ENCODE assay signal across 8 mouse cellular contexts in genomic region chr17:46253452-46254084, GRCm38 (mm10). TPM values are rescaled to one million over a fixed set of nuclear protein-coding genes. Genes with fewer than 3 reads are reported as not detected.
A peak's percentile ranks its signal among the peaks of the same experiment; 100 is the strongest.
DNase-seq lines count a peak whose midpoint lies in the region; ATAC-seq and TF ChIP-seq lines count a peak whose summit lies in the region.

TSS of gene Lrrc73 (plus strand) at chr17:46253531.

- intact Hi-C loops in heart, postnatal 25 days (cut with DNase I): no loop called here

- H3K9me3 ChIP-seq in G1E (replicated peaks): peaks cover 3% of the 10 kb centered on the region
- no peaks in the 10 kb centered on the region for H3K9me3 ChIP-seq in forebrain, embryonic 15.5 days
- H3K9me3 ChIP-seq in neural tube, embryonic 15.5 days (replicated peaks): no peaks in the 10 kb centered on the region

- WGBS in forebrain, embryonic 15.5 days: 1% methylated on average over 48 of the region's 48 CpGs
- WGBS in lung, adult 2 months: 2% methylated on average over 45 of the region's 48 CpGs
- WGBS in neural tube, embryonic 15.5 days: 2% methylated on average over 47 of the region's 48 CpGs

- peak within 1 kb of the TSS; percentile 81 for H3K9ac ChIP-seq in forebrain, embryonic 15.5 days (replicated peaks)
- peak within 1 kb of the TSS; percentile 75 for H3K9ac ChIP-seq in neural tube, embryonic 15.5 days (replicated peaks)

- H3K27me3 ChIP-seq in G1E (ENCODE audit: insufficient read depth, low read length): peaks cover 7% of the 10 kb centered on the region; the same call in 1 of the 2 replicates
- H3K27me3 ChIP-seq in forebrain, embryonic 15.5 days: 0 out of 2 replicates have a peak, but pooled peaks cover 4% of the 10 kb centered on the region
- H3K27me3 ChIP-seq in neural tube, embryonic 15.5 days (replicated peaks): no peaks in the 10 kb centered on the region

- peak within 1 kb of the TSS; percentile 98 for H3K4me2 ChIP-seq in forebrain, embryonic 15.5 days (replicated peaks)
- peak within 1 kb of the TSS; percentile 94 for H3K4me2 ChIP-seq in neural tube, embryonic 15.5 days

- TF ChIP-seq CTCF in G1E (IDR thresholded peaks at IDR 0.05; ENCODE audit: low read depth, low read length): no peak
- TF ChIP-seq CTCF in layer of hippocampus, adult 2 months (conservative IDR thresholded peaks at IDR 0.05): no peak
- TF ChIP-seq CTCF in lung, adult 2 months (IDR thresholded peaks at IDR 0.05; ENCODE audit: insufficient read depth, low read length): no peak

- peak; percentile 47; the same call in 1 of the 2 replicates for TF ChIP-seq POLR2A in lung, adult 2 months (IDR thresholded peaks at IDR 0.05; ENCODE audit: borderline replicate concordance, extremely low read depth, low read depth, low read length)

- peak within 1 kb of the TSS; percentile 69 for H3K4me3 ChIP-seq in G1E (ENCODE audit: low read depth, low read length)
- H3K4me3 ChIP-seq in forebrain, embryonic 15.5 days: peak within 1 kb of the TSS; percentile 93
- H3K4me3 ChIP-seq in layer of hippocampus, adult 2 months: peak within 1 kb of the TSS; percentile 83
- H3K4me3 ChIP-seq in lung, adult 2 months (replicated peaks; ENCODE audit: extremely low read depth, low read depth, low read length): peak within 1 kb of the TSS; percentile 62
- H3K4me3 ChIP-seq in neural tube, embryonic 15.5 days (replicated peaks): peak within 1 kb of the TSS; percentile 81

- peak within 1 kb of the TSS; percentile 80 for H3K27ac ChIP-seq in forebrain, embryonic 15.5 days (replicated peaks)
- H3K27ac ChIP-seq in layer of hippocampus, adult 2 months: peak within 1 kb of the TSS; percentile 93
- peak within 1 kb of the TSS; percentile 78 for H3K27ac ChIP-seq in neural tube, embryonic 15.5 days (replicated peaks)

- peaks cover 66% of the 10 kb centered on the region for H3K4me1 ChIP-seq in G1E (ENCODE audit: insufficient read depth, low read depth, low read length)
- H3K4me1 ChIP-seq in forebrain, embryonic 15.5 days: peaks cover 31% of the 10 kb centered on the region
- H3K4me1 ChIP-seq in lung, adult 2 months (ENCODE audit: control insufficient read depth, insufficient read depth, low read length): peaks cover 15% of the 10 kb centered on the region
- H3K4me1 ChIP-seq in neural tube, embryonic 15.5 days: peaks cover 44% of the 10 kb centered on the region

- no peak for ATAC-seq in G1E (ENCODE audit: extremely low read depth, insufficient number of reproducible peaks, low FRiP score, poor library complexity, severe bottlenecking)
- peak; percentile 89 for ATAC-seq in forebrain, embryonic 15.5 days (replicated peaks)
- peak; percentile 93 for ATAC-seq in neural tube, embryonic 15.5 days (ENCODE audit: low FRiP score)

- DNase-seq in G1E (ENCODE audit: low spot score): peak; percentile 76
- DNase-seq in cerebellum, adult 11-12 months: peak; percentile 89
- peak; percentile 81 for DNase-seq in heart, postnatal 25 days (ENCODE audit: low spot score)
- peak; percentile 93 to 95 for DNase-seq in layer of hippocampus, adult 2 months (ENCODE audit: low spot score in 2 of 2)
- peak; percentile 89 for DNase-seq in lung, adult 2 months
- peak; percentile 97 for DNase-seq in testis, postnatal 10 days (ENCODE audit: low spot score)

- H3K36me3 ChIP-seq in G1E (replicated peaks): peaks cover 88% of the 10 kb centered on the region
- peaks cover 38% of the 10 kb centered on the region for H3K36me3 ChIP-seq in forebrain, embryonic 15.5 days
- H3K36me3 ChIP-seq in neural tube, embryonic 15.5 days: peaks cover 53% of the 10 kb centered on the region

RNA-seq across cellular contexts. Expression of gene Lrrc73, which starts in this region (rescaled TPM):
- total RNA-seq in G1E (2014; fragmentation: Nextera tagmentation) (0.38 TPM in 1 of 2 replicates, not detected in the other), G1E (2017) (0.27 and 0.70 TPM in 2 replicates)
- 1.5 and 2.4 TPM in 2 replicates for polyA plus RNA-seq in G1E (2012)
- polyA plus RNA-seq in forebrain, embryonic 15.5 days (2015; fragmentation: Nextera tagmentation; extraction: Ambion mirVana): 10.0 and 12.0 TPM in 2 replicates
- under 1 TPM; 0.20 to 0.26 TPM for total RNA-seq in heart, postnatal 25 days (2021)
- total RNA-seq in layer of hippocampus, adult 2 months (2021): 10 to 100 TPM; 57.3 to 58.2 TPM
- polyA plus RNA-seq in lung, adult 2 months (2012; rRNA removed): 6.8 TPM in 2 replicates
- polyA plus RNA-seq in neural tube, embryonic 15.5 days (2015; fragmentation: Nextera tagmentation; extraction: Ambion mirVana): 13.1 and 15.0 TPM in 2 replicates

Comparison
In these comparisons a context has a peak if more than half of its experiments do, and no peak if none do; other contexts are left out.
1. RNA of gene Lrrc73 (total RNA-seq): 57.3 to 58.2 TPM in layer of hippocampus, adult 2 months; 0.27 to 0.70 TPM in G1E and 0.20 to 0.26 TPM in heart, postnatal 25 days; every median in the first group is over 10 times any median in the second.
2. Peak in DNase-seq in heart, postnatal 25 days; RNA of the gene not detected or under 1 TPM.
3. Peak in every context shown above with its lines, with median percentiles within 50 percentile points of each other: DNase-seq, H3K4me3 ChIP-seq and H3K27ac ChIP-seq.